Mouse (Mus musculus): ENCODE measurements around the gene Tmem184b. TPM values are rescaled to one million over a fixed set of nuclear protein-coding genes. Genes with fewer than 3 reads are reported as not detected.

Tmem184b gene
- polyA plus RNA-seq, 1 experiment, result 19.1 TPM

DNA sequence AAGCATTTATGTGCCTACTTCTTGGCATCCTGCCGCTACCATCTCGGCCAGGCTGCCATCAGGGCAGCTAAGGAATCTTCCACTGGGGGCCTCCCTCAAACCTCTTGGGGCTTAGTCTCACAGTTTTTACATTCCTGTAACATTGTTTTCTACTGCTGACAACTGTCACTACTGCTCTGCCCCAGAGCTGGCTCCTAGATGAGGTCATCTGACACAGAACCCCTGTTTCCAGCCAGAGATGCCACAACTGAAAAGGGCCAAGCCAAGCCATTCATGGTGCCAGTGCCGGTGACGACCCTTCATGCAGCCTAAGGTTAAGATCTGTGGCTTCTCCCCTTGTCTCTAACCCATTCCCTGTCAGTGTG is 79.6 kb downstream of the Tmem184b start:
- WGBS, result 52% methylated on average over 4 of the region's 4 CpGs
- peaks cover 11% of the 10 kb centered on the region; the same call in 1 of the 2 replicates for H3K4me1 ChIP-seq (ENCODE audit: control insufficient read depth, insufficient read depth, low read length)
- no peak overlapping the region for H3K4me3 ChIP-seq (replicated peaks; ENCODE audit: control insufficient read depth, low read depth, low read length)
- TF ChIP-seq POLR2A (IDR thresholded peaks at IDR 0.05; ENCODE audit: borderline replicate concordance, control insufficient read depth, low read depth, low read length) (no peak), CTCF (IDR thresholded peaks at IDR 0.05; ENCODE audit: control insufficient read depth, insufficient read depth, low read length) (no peak)
- peak overlapping the region; percentile 59 for H3K27ac ChIP-seq (ENCODE audit: control insufficient read depth, insufficient read depth, low read depth, low read length, poor library complexity)

DNA sequence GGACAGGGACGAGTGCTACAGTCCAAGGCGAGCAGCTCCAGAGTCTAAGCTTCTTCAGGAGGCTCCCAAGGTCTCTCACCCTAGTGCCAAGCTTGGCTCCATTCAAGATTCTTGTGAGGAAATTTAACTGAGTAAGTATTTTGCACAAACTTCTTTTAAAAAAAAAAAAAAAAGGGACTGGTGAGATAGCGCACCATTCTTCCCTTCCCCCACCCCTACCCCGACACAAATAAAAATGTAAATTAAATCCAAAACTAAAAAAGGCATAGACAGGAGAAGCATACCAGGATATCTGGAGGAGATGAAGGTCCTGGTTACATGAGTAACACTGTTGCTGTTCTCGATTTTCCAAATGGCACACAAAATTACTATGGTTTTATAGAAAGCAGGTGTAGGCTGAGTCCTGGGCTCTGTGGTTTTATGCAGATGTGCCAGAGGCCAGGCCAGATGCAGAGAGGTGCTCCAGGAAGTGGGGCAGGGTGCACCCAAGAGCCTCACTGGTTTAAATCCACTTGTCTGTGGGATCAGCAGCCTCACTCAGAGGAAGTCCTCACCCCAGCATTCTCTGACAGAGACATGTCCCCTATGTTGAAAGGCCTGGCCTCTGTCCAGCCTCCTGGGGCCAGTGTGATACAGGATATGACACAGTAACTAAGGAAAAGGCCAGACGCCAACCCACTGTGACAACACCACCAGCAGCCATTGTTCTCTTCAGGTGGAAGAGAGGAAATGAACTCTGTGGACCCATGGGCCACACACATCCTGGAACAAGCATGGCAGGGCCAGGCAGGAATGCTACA is 80.2 kb downstream of the Tmem184b start:
- no peak for TF ChIP-seq POLR2A (IDR thresholded peaks at IDR 0.05; ENCODE audit: borderline replicate concordance, control insufficient read depth, low read depth, low read length)
- H3K4me3 ChIP-seq (replicated peaks; ENCODE audit: control insufficient read depth, low read depth, low read length), result no peak overlapping the region
- peak overlapping the region; percentile 59 for H3K27ac ChIP-seq (ENCODE audit: control insufficient read depth, insufficient read depth, low read depth, low read length, poor library complexity)
- WGBS, result 20% methylated on average over 6 of the region's 6 CpGs
- H3K4me1 ChIP-seq (ENCODE audit: control insufficient read depth, insufficient read depth, low read length), result peaks cover 11% of the 10 kb centered on the region; the same call in 1 of the 2 replicates

DNA sequence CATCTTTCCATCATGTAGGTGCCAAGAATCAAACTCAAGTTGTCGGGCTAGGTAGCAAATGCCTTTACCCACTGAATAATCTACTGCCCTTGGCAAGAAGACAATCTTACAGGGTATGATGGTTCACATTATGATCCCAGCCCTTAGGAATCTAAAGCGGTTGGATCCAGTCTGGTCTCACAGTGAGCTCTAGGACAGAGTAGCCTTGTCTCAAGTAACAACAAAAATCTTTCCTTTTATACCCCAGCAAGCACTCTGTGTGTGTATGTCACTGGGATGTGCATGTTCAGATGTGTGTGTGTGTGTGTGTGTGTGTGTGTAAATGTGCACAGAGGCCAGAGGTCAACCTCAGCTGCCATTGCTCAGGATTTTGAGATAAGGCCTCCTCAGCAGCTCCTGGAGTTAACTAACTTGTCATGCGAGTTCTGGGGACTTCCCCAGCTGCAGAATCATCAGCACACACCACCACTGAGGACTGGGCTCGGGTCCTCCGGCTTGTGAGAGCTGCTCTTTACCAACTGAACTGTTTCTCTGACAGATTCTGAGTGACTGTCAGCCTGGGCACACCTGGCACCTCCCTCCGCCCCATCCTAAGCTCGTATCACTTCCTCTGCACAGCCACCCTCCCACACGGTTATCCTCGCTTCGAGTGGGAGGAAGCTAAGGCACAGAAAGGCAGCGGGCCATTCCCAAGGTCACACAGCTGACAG is 80.9 kb downstream of the Tmem184b start:
- WGBS, result 34% methylated on average over 11 of the region's 11 CpGs
- peaks cover 11% of the 10 kb centered on the region; the same call in 1 of the 2 replicates for H3K4me1 ChIP-seq (ENCODE audit: control insufficient read depth, insufficient read depth, low read length)
- no peak overlapping the region; the same call in 1 of the 2 replicates for H3K27ac ChIP-seq (ENCODE audit: control insufficient read depth, insufficient read depth, low read depth, low read length, poor library complexity)
- no peak for TF ChIP-seq CTCF (IDR thresholded peaks at IDR 0.05; ENCODE audit: control insufficient read depth, insufficient read depth, low read length)
- TF ChIP-seq POLR2A (IDR thresholded peaks at IDR 0.05; ENCODE audit: borderline replicate concordance, control insufficient read depth, low read depth, low read length), result no peak
- no peak overlapping the region for H3K4me3 ChIP-seq (replicated peaks; ENCODE audit: control insufficient read depth, low read depth, low read length)

GRCm38 (mm10) chr15:79321733-79322190 is 81.6 kb downstream of the Tmem184b start:
- H3K4me1 ChIP-seq (ENCODE audit: control insufficient read depth, insufficient read depth, low read length), result peaks cover 11% of the 10 kb centered on the region; the same call in 1 of the 2 replicates
- 67% methylated on average over 5 of the region's 5 CpGs for whole genome bisulfite sequencing
- H3K4me3 ChIP-seq (replicated peaks; ENCODE audit: control insufficient read depth, low read depth, low read length), result no peak overlapping the region
- no peak overlapping the region for H3K27ac ChIP-seq (ENCODE audit: control insufficient read depth, insufficient read depth, low read depth, low read length, poor library complexity)
- TF ChIP-seq POLR2A (IDR thresholded peaks at IDR 0.05; ENCODE audit: borderline replicate concordance, control insufficient read depth, low read depth, low read length), result no peak
- TF ChIP-seq CTCF (IDR thresholded peaks at IDR 0.05; ENCODE audit: control insufficient read depth, insufficient read depth, low read length), result no peak

GRCm38 (mm10) chr15:79313848-79314369 is 89.5 kb downstream of the Tmem184b start:
- WGBS, result 91% methylated on average over 8 of the region's 8 CpGs
- no peaks in the 10 kb centered on the region for H3K4me1 ChIP-seq (ENCODE audit: control insufficient read depth, insufficient read depth, low read length)
- no peak overlapping the region for H3K4me3 ChIP-seq (replicated peaks; ENCODE audit: control insufficient read depth, low read depth, low read length)
- no peak for TF ChIP-seq CTCF (IDR thresholded peaks at IDR 0.05; ENCODE audit: control insufficient read depth, insufficient read depth, low read length)
- TF ChIP-seq POLR2A (IDR thresholded peaks at IDR 0.05; ENCODE audit: borderline replicate concordance, control insufficient read depth, low read depth, low read length), result no peak
- no peak overlapping the region for H3K27ac ChIP-seq (ENCODE audit: control insufficient read depth, insufficient read depth, low read depth, low read length, poor library complexity)

Other genes with a start within 250 kb of the Tmem184b start
- not detected in 2 replicates for gene Sox10, start 238.3 kb downstream of the Tmem184b start, polyA plus RNA-seq (2011; ENCODE audit: insufficient read depth, insufficient read length, low replicate concordance, missing spikeins)
- gene Pick1, start 174.4 kb downstream of the Tmem184b start, polyA plus RNA-seq (2011; ENCODE audit: insufficient read depth, insufficient read length, low replicate concordance, missing spikeins), result 6.2 and 13.6 TPM in 2 replicates
- gene Gm49486, start 174.2 kb downstream of the Tmem184b start, polyA plus RNA-seq (2011; ENCODE audit: insufficient read depth, insufficient read length, low replicate concordance, missing spikeins), result not detected in 2 replicates
- not detected in 2 replicates for gene Slc16a8, start 148.8 kb downstream of the Tmem184b start, polyA plus RNA-seq (2011; ENCODE audit: insufficient read depth, insufficient read length, low replicate concordance, missing spikeins)
- gene Baiap2l2, start 118.0 kb downstream of the Tmem184b start, polyA plus RNA-seq (2011; ENCODE audit: insufficient read depth, insufficient read length, low replicate concordance, missing spikeins), result not detected in 2 replicates
- gene Pla2g6, start 75.2 kb downstream of the Tmem184b start, polyA plus RNA-seq (2011; ENCODE audit: insufficient read depth, insufficient read length, low replicate concordance, missing spikeins), result 8.3 and 13.0 TPM in 2 replicates
- 0.50 and 3.6 TPM in 2 replicates for gene Maff, start 56.9 kb downstream of the Tmem184b start, polyA plus RNA-seq (2011; ENCODE audit: insufficient read depth, insufficient read length, low replicate concordance, missing spikeins)
- 12.3 and 34.2 TPM in 2 replicates for gene Csnk1e, start 52.0 kb upstream of the Tmem184b start, polyA plus RNA-seq (2011; ENCODE audit: insufficient read depth, insufficient read length, low replicate concordance, missing spikeins)
- 2.1 TPM in 1 of 2 replicates, not detected in the other for gene Kcnj4, start 101.7 kb upstream of the Tmem184b start, polyA plus RNA-seq (2011; ENCODE audit: insufficient read depth, insufficient read length, low replicate concordance, missing spikeins)
- gene Kdelr3, start 112.8 kb upstream of the Tmem184b start, polyA plus RNA-seq (2011; ENCODE audit: insufficient read depth, insufficient read length, low replicate concordance, missing spikeins), result 1.1 and 8.2 TPM in 2 replicates
- gene Ddx17, start 143.2 kb upstream of the Tmem184b start, polyA plus RNA-seq (2011; ENCODE audit: insufficient read depth, insufficient read length, low replicate concordance, missing spikeins), result 96.6 and 126 TPM in 2 replicates
- gene Dmc1, start 201.5 kb upstream of the Tmem184b start, polyA plus RNA-seq (2011; ENCODE audit: insufficient read depth, insufficient read length, low replicate concordance, missing spikeins), result 3.7 TPM in 1 of 2 replicates, not detected in the other

Data from bone marrow, adult 2 months (tissue).